Mouse (Mus musculus) cerebellum, adult 2 months (tissue): ENCODE measurements at regions not wholly inside any gene's neighbourhood (a gene's known extent, or its start where the extent isn't known, plus 50 kb on each side); places are given as distances from the start of the nearest gene placed in this dataset.

ENCODE experiments used
- CTCF ChIP-seq: fragments of 200-500 bp; IDR thresholded peaks from 2 replicates; pipeline ENCODE4 v1.5.1; 2011; ENCODE audit warnings: low read depth, mild to moderate bottlenecking, control low read depth, low read length, moderate library complexity, borderline replicate concordance; ENCODE audit not compliant: insufficient read depth
- POLR2A ChIP-seq: fragments of 200-500 bp; IDR thresholded peaks from 2 replicates; pipeline ENCODE4 v1.6.1; 2011; ENCODE audit warnings: low read length, control low read depth, borderline replicate concordance; ENCODE audit not compliant: insufficient read depth

- TF ChIP-seq CTCF (no peak), POLR2A (no peak)
These were observed 494.3 kb downstream of the Epha7 start for GRCm38 (mm10) chr4:29307245-29307644.
